ENCODE assay signal across 8 mouse cellular contexts in genomic region chr7:84085049-84085945, GRCm38 (mm10). TPM values are rescaled to one million over a fixed set of nuclear protein-coding genes. Genes with fewer than 3 reads are reported as not detected.
A peak's percentile ranks its signal among the peaks of the same experiment; 100 is the strongest.
DNase-seq lines count a peak whose midpoint lies in the region; ATAC-seq and TF ChIP-seq lines count a peak whose summit lies in the region.

No protein-coding gene starts in this region.

- no peaks in the 10 kb centered on the region for H3K4me1 ChIP-seq in intestine, embryonic 16.5 days (ENCODE audit: control insufficient read depth, insufficient read depth, low read length)
- H3K4me1 ChIP-seq in olfactory bulb, adult 2 months (ENCODE audit: control insufficient read depth, insufficient read depth, low read length), result 0 out of 2 replicates have a peak, but pooled peaks cover 12% of the 10 kb centered on the region

- no peaks in the 10 kb centered on the region for H3K9me3 ChIP-seq in intestine, embryonic 16.5 days (ENCODE audit: control insufficient read depth, low read length)

- WGBS in intestine, embryonic 16.5 days, result 5% methylated on average over 39 of the region's 39 CpGs
- WGBS in olfactory bulb, adult 2 months, result 9% methylated on average over 39 of the region's 39 CpGs

- H3K4me3 ChIP-seq in intestine, embryonic 16.5 days (ENCODE audit: low read length), result peak overlapping the region; percentile 49
- H3K4me3 ChIP-seq in olfactory bulb, adult 2 months (ENCODE audit: insufficient read depth, low read depth, low read length), result peak overlapping the region; percentile 60

- TF ChIP-seq POLR2A in olfactory bulb, adult 2 months (IDR thresholded peaks at IDR 0.05; ENCODE audit: insufficient read depth, low read depth, low read length), result no peak

- peak overlapping the region; percentile 82 for H3K4me2 ChIP-seq in intestine, embryonic 16.5 days (ENCODE audit: low read depth, low read length)

- H3K36me3 ChIP-seq in intestine, embryonic 16.5 days (ENCODE audit: control insufficient read depth, insufficient read depth, low read length), result no peaks in the 10 kb centered on the region

- DNase-seq in gastrocnemius, adult 18-20 months (ENCODE audit: low spot score), result peak; percentile 28
- DNase-seq in gastrocnemius, postnatal 25 days, result no peak
- DNase-seq in cerebellum, adult 9-11 months, result peak; percentile 67
- DNase-seq in gastrocnemius, postnatal 10 days, result peak; percentile 76
- DNase-seq in lung, adult 18-20 months, result peak; percentile 20 to 45
- DNase-seq in thymus, postnatal 25 days, result peak; percentile 53

- ATAC-seq in intestine, embryonic 16.5 days, result peak; percentile 79

- no peak overlapping the region for H3K27ac ChIP-seq in intestine, embryonic 16.5 days (ENCODE audit: low read length)
- no peak overlapping the region for H3K27ac ChIP-seq in olfactory bulb, adult 2 months (ENCODE audit: insufficient read depth, low read depth, low read length)

- H3K9ac ChIP-seq in intestine, embryonic 16.5 days (ENCODE audit: low read depth, low read length), result no peak overlapping the region

- H3K27me3 ChIP-seq in intestine, embryonic 16.5 days (replicated peaks; ENCODE audit: control insufficient read depth, insufficient read depth, low read length), result peaks cover 21% of the 10 kb centered on the region

- TF ChIP-seq CTCF in olfactory bulb, adult 2 months (IDR thresholded peaks at IDR 0.05; ENCODE audit: insufficient read depth, low read depth, low read length), result no peak

RNA-seq across cellular contexts. Expression of gene Cemip, which starts 1.0 kb away (rescaled TPM):
- total RNA-seq in gastrocnemius, adult 18-20 months (2021), result not detected
- not detected for total RNA-seq in gastrocnemius, postnatal 25 days (2021)
- total RNA-seq in gastrocnemius, postnatal 10 days (2021), result 1 to 10 TPM in 1 of 2 experiments, under 1 TPM in 1; 0.31 to 2.6 TPM
- polyA plus RNA-seq in intestine, embryonic 16.5 days (2015; fragmentation: Nextera tagmentation; extraction: Ambion mirVana), result 0.28 and 0.40 TPM in 2 replicates
- not detected in 2 replicates for polyA plus RNA-seq in olfactory bulb, adult 2 months (2012; ENCODE audit: insufficient read depth, insufficient read length, low replicate concordance, missing spikeins)
